Mouse (Mus musculus) heart, embryonic 11.5 days (tissue): Measurements from ENCODE around the gene Cops8. TPM values are rescaled to one million over a fixed set of nuclear protein-coding genes. Genes with fewer than 3 reads are reported as not detected.

Experiments used
- ATAC-seq: fragments of 200-750 bp; cut with Nextera tagmentation; replicated peaks from 2 replicates; pipeline ENCODE4 v1.8.0; 2017; ENCODE audit warnings: moderate library complexity; ENCODE audit not compliant: insufficient number of reproducible peaks, low FRiP score, low TSS enrichment
- H3K27ac ChIP-seq: fragments of 300-500 bp; sonication (generic); 2 replicates; pipeline ENCODE4 v1.5.1; 2014; ENCODE audit warnings: mild to moderate bottlenecking, low read depth, low read length
- H3K27me3 ChIP-seq: fragments of 300-500 bp; sonication (generic); 2 replicates; pipeline ENCODE4 v1.6.1; 2014; ENCODE audit warnings: mild to moderate bottlenecking, low read length, mixed read lengths; ENCODE audit not compliant: control insufficient read depth, insufficient read depth
- H3K36me3 ChIP-seq: fragments of 300-500 bp; sonication (generic); 2 replicates; pipeline ENCODE4 v1.6.1; 2014; ENCODE audit warnings: mild to moderate bottlenecking, low read length, moderate library complexity, mixed read lengths; ENCODE audit not compliant: control insufficient read depth, insufficient read depth
- H3K4me1 ChIP-seq: fragments of 300-500 bp; sonication (generic); 2 replicates; pipeline ENCODE4 v1.6.1; 2014; ENCODE audit warnings: low read length; ENCODE audit not compliant: control insufficient read depth, insufficient read depth
- H3K4me2 ChIP-seq: fragments of 300-500 bp; sonication (generic); 2 replicates; pipeline ENCODE4 v1.6.1; 2014; ENCODE audit warnings: mild to moderate bottlenecking, moderate library complexity
- H3K4me3 ChIP-seq: fragments of 300-500 bp; sonication (generic); 2 replicates; pipeline ENCODE4 v1.5.1; 2014; ENCODE audit warnings: low read depth, low read length
- H3K9ac ChIP-seq: fragments of 300-500 bp; sonication (generic); 2 replicates; pipeline ENCODE4 v1.6.1; 2014; ENCODE audit warnings: mild to moderate bottlenecking, low read depth, low read length, moderate library complexity
- H3K9me3 ChIP-seq: fragments of 300-500 bp; sonication (generic); replicated peaks from 2 replicates; pipeline ENCODE4 v1.6.1; 2016; ENCODE audit warnings: low read length; ENCODE audit not compliant: control insufficient read depth
- WGBS: fragments of 180-500 bp; shearing (Covaris S2); extraction: QIAGEN DNeasy Blood & Tissue Kit; methylation state at CpG from one replicate; pipeline ENCODE4 v1.1.7; 2014; ENCODE audit not compliant: insufficient replicate concordance; 5-methylcytosine and 5-hydroxymethylcytosine counted together
- polyA plus RNA-seq: library from polyadenylated mRNA; unstranded; fragments of >200 nt; fragmentation: Nextera tagmentation; extraction: Ambion mirVana; gene quantifications from 2 replicates; pipeline ENCODE4 v1.2.1, GENCODE M21; 2014

Gene Cops8
- polyA plus RNA-seq, 1 experiment from 2014 or later: 136 TPM

GRCm38 (mm10) chr1:90633415-90634030 is 30.7 kb downstream of the Cops8 start:
- no peak for ATAC-seq
- Histone ChIP-seq H3K27me3 (no peaks in the 10 kb centered on the region), H3K9me3 (no peaks in the 10 kb centered on the region), H3K36me3 (no peaks in the 10 kb centered on the region), H3K4me2 (no peak overlapping the region), H3K4me3 (no peak overlapping the region), H3K27ac (no peak overlapping the region), H3K4me1 (no peaks in the 10 kb centered on the region), H3K9ac (no peak overlapping the region)
- WGBS: 67% methylated on average over 6 of the region's 6 CpGs

GRCm38 (mm10) chr1:90634205-90634745 is 31.5 kb downstream of the Cops8 start:
- no peak for ATAC-seq
- H3K9ac ChIP-seq: no peak overlapping the region
- no peak overlapping the region for H3K27ac ChIP-seq
- WGBS: 63% methylated on average over 3 of the region's 3 CpGs
- no peaks in the 10 kb centered on the region for H3K27me3 ChIP-seq
- H3K4me1 ChIP-seq: no peaks in the 10 kb centered on the region
- no peaks in the 10 kb centered on the region for H3K36me3 ChIP-seq
- no peak overlapping the region for H3K4me3 ChIP-seq
- no peaks in the 10 kb centered on the region for H3K9me3 ChIP-seq
- no peak overlapping the region for H3K4me2 ChIP-seq

GRCm38 (mm10) chr1:90638335-90638734 is 35.6 kb downstream of the Cops8 start:
- Histone ChIP-seq H3K4me1 (no peaks in the 10 kb centered on the region), H3K4me2 (no peak overlapping the region), H3K4me3 (no peak overlapping the region), H3K27me3 (no peaks in the 10 kb centered on the region), H3K27ac (no peak overlapping the region), H3K36me3 (no peaks in the 10 kb centered on the region), H3K9me3 (no peaks in the 10 kb centered on the region), H3K9ac (no peak overlapping the region)
- WGBS: 67% methylated on average over 7 of the region's 7 CpGs
- ATAC-seq: no peak

GRCm38 (mm10) chr1:90650781-90651437 is 48.1 kb downstream of the Cops8 start:
- H3K36me3 ChIP-seq: no peaks in the 10 kb centered on the region
- H3K4me2 ChIP-seq: no peak overlapping the region
- H3K27ac ChIP-seq: peak overlapping the region; percentile 84
- H3K4me3 ChIP-seq: no peak overlapping the region
- peaks cover 13% of the 10 kb centered on the region for H3K4me1 ChIP-seq
- no peaks in the 10 kb centered on the region for H3K27me3 ChIP-seq
- peak; percentile 75 for ATAC-seq
- no peaks in the 10 kb centered on the region for H3K9me3 ChIP-seq
- 4% methylated on average over 4 of the region's 4 CpGs for WGBS
- peak overlapping the region; percentile 40; the same call in 1 of the 2 replicates for H3K9ac ChIP-seq

- H3K36me3 ChIP-seq: no peaks in the 10 kb centered on the region
- ATAC-seq: no peak
- H3K27ac ChIP-seq: peak overlapping the region; percentile 84
Observed at GRCm38 (mm10) chr1:90651781-90652180, 49.0 kb downstream of the Cops8 start.

GRCm38 (mm10) chr1:90652553-90652952 is 49.8 kb downstream of the Cops8 start:
- WGBS: 73% methylated on average over 4 of the region's 4 CpGs
- no peak overlapping the region for H3K27ac ChIP-seq
- no peak overlapping the region for H3K4me2 ChIP-seq
- H3K36me3 ChIP-seq: no peaks in the 10 kb centered on the region
- H3K4me1 ChIP-seq: peaks cover 13% of the 10 kb centered on the region
- no peaks in the 10 kb centered on the region for H3K9me3 ChIP-seq
- no peak overlapping the region for H3K4me3 ChIP-seq
- no peak overlapping the region for H3K9ac ChIP-seq
- H3K27me3 ChIP-seq: no peaks in the 10 kb centered on the region
- no peak for ATAC-seq

More at GRCm38 (mm10) chr1:90651781-90652180, 49.0 kb downstream of the Cops8 start:
- no peaks in the 10 kb centered on the region for H3K9me3 ChIP-seq
- no peak overlapping the region for H3K4me2 ChIP-seq
- peaks cover 13% of the 10 kb centered on the region for H3K4me1 ChIP-seq
- no peak overlapping the region for H3K9ac ChIP-seq
- no peak overlapping the region for H3K4me3 ChIP-seq
- H3K27me3 ChIP-seq: no peaks in the 10 kb centered on the region

- H3K9ac ChIP-seq: no peak overlapping the region
- H3K27me3 ChIP-seq: no peaks in the 10 kb centered on the region
- ATAC-seq: no peak
- H3K4me1 ChIP-seq: peaks cover 3% of the 10 kb centered on the region
- H3K27ac ChIP-seq: no peak overlapping the region
- no peak overlapping the region for H3K4me2 ChIP-seq
- no peaks in the 10 kb centered on the region for H3K36me3 ChIP-seq
- WGBS: 81% methylated on average over 16 of the region's 16 CpGs
- H3K9me3 ChIP-seq: no peaks in the 10 kb centered on the region
- H3K4me3 ChIP-seq: no peak overlapping the region
Observed at GRCm38 (mm10) chr1:90656492-90657245, 53.9 kb downstream of the Cops8 start.

GRCm38 (mm10) chr1:90657292-90658050 is 54.7 kb downstream of the Cops8 start:
- H3K4me1 ChIP-seq: no peaks in the 10 kb centered on the region
- H3K4me2 ChIP-seq: no peak overlapping the region
- no peak overlapping the region for H3K27ac ChIP-seq
- H3K9me3 ChIP-seq: no peaks in the 10 kb centered on the region
- 73% methylated on average over 10 of the region's 10 CpGs for WGBS
- no peak overlapping the region for H3K9ac ChIP-seq
- no peak overlapping the region for H3K4me3 ChIP-seq
- H3K36me3 ChIP-seq: no peaks in the 10 kb centered on the region
- no peaks in the 10 kb centered on the region for H3K27me3 ChIP-seq
- no peak for ATAC-seq
